ENCODE assay signal across 11 mouse cellular contexts in the genomic region with DNA sequence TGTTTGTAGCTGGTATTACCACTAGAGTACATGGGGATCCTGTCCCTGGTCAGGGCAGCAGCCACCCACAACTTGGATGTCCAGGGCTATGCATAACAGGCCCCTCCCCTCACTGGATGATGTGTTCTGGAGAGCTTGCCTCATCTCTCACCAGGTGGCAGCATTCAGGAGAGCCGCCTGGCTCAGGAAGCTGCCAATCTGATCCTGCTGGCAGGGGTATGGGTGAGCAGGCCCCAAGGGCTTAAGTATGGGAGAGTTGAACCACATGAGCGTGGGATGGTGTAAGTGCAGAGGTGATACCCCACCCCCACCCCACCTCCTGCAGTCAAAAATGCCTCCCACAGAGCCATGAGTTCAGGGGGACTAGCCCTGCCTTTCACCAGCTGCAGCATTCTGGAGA.
A peak's percentile ranks its signal among the peaks of the same experiment; 100 is the strongest.
DNase-seq lines count a peak whose midpoint lies in the region; ATAC-seq and TF ChIP-seq lines count a peak whose summit lies in the region.
"Had no signal": no experiment of that assay in that cellular context is flagged by ENCODE, and none has a peak within 500 bp of the region (broad histone marks: within the 10 kb centered on the region; RNA-seq: fewer than 3 reads in every experiment).

No protein-coding gene starts in this region.

- no peak for TF ChIP-seq POLR2A in kidney, adult 2 months (IDR thresholded peaks at IDR 0.05; ENCODE audit: low read depth, low read length)

- H3K4me1 ChIP-seq in kidney, adult 2 months (ENCODE audit: control insufficient read depth, insufficient read depth, low read length): no peaks in the 10 kb centered on the region

- ATAC-seq in cerebellum, adult (ENCODE audit: insufficient number of reproducible peaks, low FRiP score, low TSS enrichment): no peak

- no peaks in the 10 kb centered on the region for H3K27me3 ChIP-seq in kidney, adult 2 months (replicated peaks; ENCODE audit: control insufficient read depth, insufficient read depth, low read length)
- H3K27me3 ChIP-seq: heart, embryonic 13.5 days had no signal

- WGBS in kidney, adult 2 months: 72% methylated on average over 2 of the region's 2 CpGs

- H3K4me3 ChIP-seq in kidney, adult 2 months (ENCODE audit: insufficient read depth, low read depth, low read length): no peak overlapping the region
- H3K4me3 ChIP-seq: heart, embryonic 13.5 days had no signal

- TF ChIP-seq CTCF in kidney, adult 2 months (conservative IDR thresholded peaks at IDR 0.05; ENCODE audit: insufficient read depth, insufficient read length, low read depth, low read length): no peak

- no peaks in the 10 kb centered on the region for H3K36me3 ChIP-seq in kidney, adult 2 months (ENCODE audit: control insufficient read depth, insufficient read depth, low read length)
- H3K36me3 ChIP-seq: heart, embryonic 13.5 days had no signal

- DNase-seq in embryo, embryonic 11 days: peak; percentile 28
- no peak for DNase-seq in embryo, embryonic 10.5 days (ENCODE audit: low spot score)
- DNase-seq in kidney, adult 2 months: peak; percentile 36
- DNase-seq in kidney, adult 8-10 months: no peak
- DNase-seq in NIH3T3 (ENCODE audit: low read depth): peak; percentile 38
- peak; percentile 40 to 55 for DNase-seq in kidney, postnatal 4 days
- DNase-seq in embryo, embryonic 9.5 days (ENCODE audit: extremely low spot score): no peak
- DNase-seq: lung, adult 2 months; right cerebral cortex, postnatal 4 days had no signal

- H3K27ac ChIP-seq in kidney, adult 2 months (ENCODE audit: insufficient read depth, low read depth, low read length): no peak overlapping the region
- H3K27ac ChIP-seq: heart, embryonic 13.5 days had no signal

Comparison
In these comparisons a context has a peak if more than half of its experiments do, and no peak if none do; other contexts are left out.
1. DNase-seq: peak in embryo, embryonic 11 days (single experiment), kidney, adult 2 months (single experiment), NIH3T3 (single experiment) and kidney, postnatal 4 days (2 of 2); none in embryo, embryonic 10.5 days (single experiment), kidney, adult 8-10 months (0 of 2) and embryo, embryonic 9.5 days (single experiment).